Mouse (Mus musculus): ENCODE results near the gene Haus7. TPM values are rescaled to one million over a fixed set of nuclear protein-coding genes. Genes with fewer than 3 reads are reported as not detected.

Gene Haus7
- polyA plus RNA-seq, 1 experiment: 52.9 TPM

GRCm38 (mm10) chrX:73484870-73485269 is 26.0 kb upstream of the Haus7 start:
- WGBS: 79% methylated on average over 4 of the region's 4 CpGs
- H3K4me3 ChIP-seq (replicated peaks; ENCODE audit: control insufficient read depth, low read depth, low read length): no peak overlapping the region
- no peaks in the 10 kb centered on the region for H3K4me1 ChIP-seq (ENCODE audit: control insufficient read depth, insufficient read depth, low read length)
- TF ChIP-seq CTCF (IDR thresholded peaks at IDR 0.05; ENCODE audit: control insufficient read depth, insufficient read depth, low read length) (no peak), POLR2A (IDR thresholded peaks at IDR 0.05; ENCODE audit: borderline replicate concordance, control insufficient read depth, low read depth, low read length) (no peak)
- no peak overlapping the region for H3K27ac ChIP-seq (ENCODE audit: control insufficient read depth, insufficient read depth, low read depth, low read length, poor library complexity)

- no peaks in the 10 kb centered on the region for H3K4me1 ChIP-seq (ENCODE audit: control insufficient read depth, insufficient read depth, low read length)
- WGBS: 78% methylated on average over 1 of the region's 1 CpGs
- no peak overlapping the region for H3K27ac ChIP-seq (ENCODE audit: control insufficient read depth, insufficient read depth, low read depth, low read length, poor library complexity)
- no peak for TF ChIP-seq CTCF (IDR thresholded peaks at IDR 0.05; ENCODE audit: control insufficient read depth, insufficient read depth, low read length)
- no peak for TF ChIP-seq POLR2A (IDR thresholded peaks at IDR 0.05; ENCODE audit: borderline replicate concordance, control insufficient read depth, low read depth, low read length)
- no peak overlapping the region for H3K4me3 ChIP-seq (replicated peaks; ENCODE audit: control insufficient read depth, low read depth, low read length)
Observed at GRCm38 (mm10) chrX:73484076-73484475, 25.2 kb upstream of the Haus7 start.

GRCm38 (mm10) chrX:73483484-73483810 is 24.6 kb upstream of the Haus7 start, which contains the start of gene Bgn:
TSS of gene Bgn (plus strand) at chrX:73483602.
- H3K27ac ChIP-seq (ENCODE audit: control insufficient read depth, insufficient read depth, low read depth, low read length, poor library complexity): no peak within 1 kb of the TSS
- WGBS: 29% methylated on average over 14 of the region's 14 CpGs
- H3K4me3 ChIP-seq (replicated peaks; ENCODE audit: control insufficient read depth, low read depth, low read length): no peak within 1 kb of the TSS
- no peaks in the 10 kb centered on the region for H3K4me1 ChIP-seq (ENCODE audit: control insufficient read depth, insufficient read depth, low read length)
- TF ChIP-seq CTCF (IDR thresholded peaks at IDR 0.05; ENCODE audit: control insufficient read depth, insufficient read depth, low read length) (no peak), POLR2A (IDR thresholded peaks at IDR 0.05; ENCODE audit: borderline replicate concordance, control insufficient read depth, low read depth, low read length) (no peak)

GRCm38 (mm10) chrX:73482643-73483483 is 24.0 kb upstream of the Haus7 start:
- Histone ChIP-seq H3K4me1 (ENCODE audit: control insufficient read depth, insufficient read depth, low read length) (no peaks in the 10 kb centered on the region), H3K4me3 (replicated peaks; ENCODE audit: control insufficient read depth, low read depth, low read length) (no peak overlapping the region), H3K27ac (ENCODE audit: control insufficient read depth, insufficient read depth, low read depth, low read length, poor library complexity) (no peak overlapping the region)
- TF ChIP-seq CTCF (IDR thresholded peaks at IDR 0.05; ENCODE audit: control insufficient read depth, insufficient read depth, low read length): no peak
- TF ChIP-seq POLR2A (IDR thresholded peaks at IDR 0.05; ENCODE audit: borderline replicate concordance, control insufficient read depth, low read depth, low read length): no peak
- WGBS: 8% methylated on average over 4 of the region's 4 CpGs

GRCm38 (mm10) chrX:73480334-73480733 is 21.5 kb upstream of the Haus7 start:
- Histone ChIP-seq H3K4me1 (ENCODE audit: control insufficient read depth, insufficient read depth, low read length) (no peaks in the 10 kb centered on the region), H3K4me3 (replicated peaks; ENCODE audit: control insufficient read depth, low read depth, low read length) (no peak overlapping the region), H3K27ac (ENCODE audit: control insufficient read depth, insufficient read depth, low read depth, low read length, poor library complexity) (no peak overlapping the region)
- TF ChIP-seq CTCF (IDR thresholded peaks at IDR 0.05; ENCODE audit: control insufficient read depth, insufficient read depth, low read length): no peak
- TF ChIP-seq POLR2A (IDR thresholded peaks at IDR 0.05; ENCODE audit: borderline replicate concordance, control insufficient read depth, low read depth, low read length): no peak
- 76% methylated on average over 2 of the region's 2 CpGs for WGBS

- H3K27ac ChIP-seq (ENCODE audit: control insufficient read depth, insufficient read depth, low read depth, low read length, poor library complexity): no peak overlapping the region
- TF ChIP-seq POLR2A (IDR thresholded peaks at IDR 0.05; ENCODE audit: borderline replicate concordance, control insufficient read depth, low read depth, low read length): no peak
- TF ChIP-seq CTCF (IDR thresholded peaks at IDR 0.05; ENCODE audit: control insufficient read depth, insufficient read depth, low read length): no peak
- H3K4me3 ChIP-seq (replicated peaks; ENCODE audit: control insufficient read depth, low read depth, low read length): no peak overlapping the region
- no peaks in the 10 kb centered on the region for H3K4me1 ChIP-seq (ENCODE audit: control insufficient read depth, insufficient read depth, low read length)
Observed at GRCm38 (mm10) chrX:73479656-73480055, 20.8 kb upstream of the Haus7 start.

- TF ChIP-seq POLR2A (IDR thresholded peaks at IDR 0.05; ENCODE audit: borderline replicate concordance, control insufficient read depth, low read depth, low read length) (no peak), CTCF (IDR thresholded peaks at IDR 0.05; ENCODE audit: control insufficient read depth, insufficient read depth, low read length) (no peak)
- 79% methylated on average over 2 of the region's 2 CpGs for WGBS
- no peak overlapping the region for H3K27ac ChIP-seq (ENCODE audit: control insufficient read depth, insufficient read depth, low read depth, low read length, poor library complexity)
- no peak overlapping the region for H3K4me3 ChIP-seq (replicated peaks; ENCODE audit: control insufficient read depth, low read depth, low read length)
- H3K4me1 ChIP-seq (ENCODE audit: control insufficient read depth, insufficient read depth, low read length): no peaks in the 10 kb centered on the region
Observed at GRCm38 (mm10) chrX:73477500-73477899, 18.7 kb upstream of the Haus7 start.

- H3K4me1 ChIP-seq (ENCODE audit: control insufficient read depth, insufficient read depth, low read length): no peaks in the 10 kb centered on the region
- no peak for TF ChIP-seq CTCF (IDR thresholded peaks at IDR 0.05; ENCODE audit: control insufficient read depth, insufficient read depth, low read length)
- TF ChIP-seq POLR2A (IDR thresholded peaks at IDR 0.05; ENCODE audit: borderline replicate concordance, control insufficient read depth, low read depth, low read length): no peak
- 60% methylated on average over 2 of the region's 2 CpGs for WGBS
- no peak overlapping the region for H3K27ac ChIP-seq (ENCODE audit: control insufficient read depth, insufficient read depth, low read depth, low read length, poor library complexity)
- H3K4me3 ChIP-seq (replicated peaks; ENCODE audit: control insufficient read depth, low read depth, low read length): no peak overlapping the region
Observed at GRCm38 (mm10) chrX:73476621-73477020, 17.8 kb upstream of the Haus7 start.
